Mouse (Mus musculus): ENCODE results near the gene Rad9b. TPM values are rescaled to one million over a fixed set of nuclear protein-coding genes. Genes with fewer than 3 reads are reported as not detected.
A peak's percentile ranks its signal among the peaks of the same experiment; 100 is the strongest.

Rad9b gene
- polyA plus RNA-seq, 1 experiment from 2014 or later: 12.2 TPM

DNA sequence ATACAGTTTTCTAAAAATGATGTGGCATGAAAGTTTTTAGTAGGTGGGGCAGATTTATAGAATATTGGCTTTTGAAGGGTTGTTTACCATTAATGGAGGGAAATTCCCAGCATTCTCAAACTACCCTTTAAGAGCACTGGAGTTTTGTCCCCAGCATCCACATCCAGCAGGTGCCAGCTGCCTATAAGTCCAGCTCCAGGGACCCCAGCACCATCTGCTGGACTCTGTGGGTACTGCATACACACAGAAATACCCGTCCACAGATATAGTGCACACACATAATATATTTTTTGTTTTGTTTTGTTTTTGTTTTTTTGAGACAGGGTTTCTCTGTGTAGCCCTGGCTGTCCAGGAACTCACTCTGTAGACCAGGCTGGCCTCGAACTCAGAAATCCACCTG is 39.9 kb upstream of the Rad9b start:
- H3K4me2 ChIP-seq (replicated peaks; ENCODE audit: low read depth, low read length): no peak overlapping the region
- H3K36me3 ChIP-seq (ENCODE audit: control insufficient read depth, insufficient read depth, low read length): peaks cover 23% of the 10 kb centered on the region
- H3K9me3 ChIP-seq (ENCODE audit: control insufficient read depth, low read length): no peaks in the 10 kb centered on the region
- ATAC-seq (ENCODE audit: low FRiP score, low TSS enrichment): no peak
- no peak overlapping the region for H3K27ac ChIP-seq (ENCODE audit: low read depth, low read length)
- no peak overlapping the region for H3K4me3 ChIP-seq (ENCODE audit: low read length)
- H3K9ac ChIP-seq (ENCODE audit: low read depth, low read length): no peak overlapping the region
- H3K4me1 ChIP-seq (ENCODE audit: control insufficient read depth, insufficient read depth, low read length): peaks cover 7% of the 10 kb centered on the region; the same call in 1 of the 2 replicates
- WGBS: 59% methylated on average over 2 of the region's 2 CpGs
- H3K27me3 ChIP-seq (ENCODE audit: control insufficient read depth, insufficient read depth, low read length): no peaks in the 10 kb centered on the region

DNA sequence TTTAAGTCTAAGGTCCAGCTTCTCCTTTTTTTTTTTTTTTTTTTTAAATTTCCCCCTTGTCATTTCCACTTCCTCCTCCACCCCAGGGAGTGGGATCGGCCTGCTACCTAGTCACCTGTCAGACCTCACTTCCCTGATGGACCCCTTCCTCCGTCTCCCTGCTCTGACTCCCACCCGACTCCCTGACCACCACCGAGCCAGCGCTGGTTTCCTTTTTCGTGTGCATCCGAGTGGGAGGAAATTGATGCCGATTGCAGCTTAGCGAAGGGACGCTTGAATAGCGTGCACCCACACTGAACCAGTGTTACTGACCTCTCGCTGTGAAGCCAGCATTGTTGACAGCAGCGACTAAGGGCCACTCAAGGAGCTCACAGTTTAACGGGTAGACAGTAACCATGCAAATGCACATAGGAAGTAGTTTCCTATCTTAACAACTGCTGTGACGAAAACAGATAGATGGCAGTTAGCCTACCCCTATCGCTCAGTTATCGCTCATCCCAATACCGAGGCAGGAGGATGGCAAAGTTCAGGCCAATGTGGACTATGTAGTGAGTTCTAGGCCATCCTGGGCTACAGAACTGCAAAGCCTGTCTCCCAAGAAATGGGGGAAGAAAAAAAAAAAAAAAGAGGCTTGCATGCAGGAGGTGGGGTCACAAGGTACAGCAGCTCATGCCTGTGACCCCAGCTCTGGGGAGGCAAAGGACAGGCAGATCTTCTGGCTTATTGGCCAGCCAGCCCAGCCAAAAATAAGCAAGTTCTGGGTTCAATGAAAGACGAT is 38.4 kb upstream of the Rad9b start:
- H3K27me3 ChIP-seq (ENCODE audit: control insufficient read depth, insufficient read depth, low read length): no peaks in the 10 kb centered on the region
- WGBS: 14% methylated on average over 19 of the region's 19 CpGs
- H3K4me3 ChIP-seq (ENCODE audit: low read length): peak overlapping the region; percentile 88
- peak overlapping the region; percentile 42; the same call in 1 of the 2 replicates for H3K27ac ChIP-seq (ENCODE audit: low read depth, low read length)
- ATAC-seq (ENCODE audit: low FRiP score, low TSS enrichment): peak; percentile 80
- H3K4me2 ChIP-seq (replicated peaks; ENCODE audit: low read depth, low read length): peak overlapping the region; percentile 79
- no peaks in the 10 kb centered on the region for H3K9me3 ChIP-seq (ENCODE audit: control insufficient read depth, low read length)
- H3K36me3 ChIP-seq (ENCODE audit: control insufficient read depth, insufficient read depth, low read length): peaks cover 13% of the 10 kb centered on the region
- H3K4me1 ChIP-seq (ENCODE audit: control insufficient read depth, insufficient read depth, low read length): peaks cover 7% of the 10 kb centered on the region; the same call in 1 of the 2 replicates
- peak overlapping the region; percentile 89 for H3K9ac ChIP-seq (ENCODE audit: low read depth, low read length)

DNA sequence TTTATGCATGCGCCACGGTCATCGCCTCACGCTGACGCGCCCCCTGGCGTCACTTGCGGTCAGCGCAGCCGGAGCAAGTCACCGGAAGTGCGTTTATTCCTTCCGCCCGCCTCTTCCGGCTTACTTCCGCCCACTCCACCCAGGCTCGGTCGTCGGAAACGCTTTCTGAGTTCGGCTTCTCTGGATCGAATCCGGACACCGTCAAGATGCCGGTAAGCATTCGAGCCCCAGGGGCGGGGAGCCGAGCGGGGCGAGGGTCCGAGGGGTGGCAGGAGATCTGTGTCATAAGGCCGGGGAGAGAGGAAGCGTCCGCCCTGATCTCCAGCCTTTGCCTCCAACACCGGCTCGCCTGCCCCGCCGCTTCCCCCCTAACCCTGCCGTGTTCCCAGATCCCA is 37.8 kb upstream of the Rad9b start, which contains the start of gene Arpc3:
TSS of gene Arpc3 (plus strand) at position 93 of the 395 bp plus-strand sequence.
- WGBS: under 1% methylated on average over 39 of the region's 39 CpGs
- H3K27me3 ChIP-seq (ENCODE audit: control insufficient read depth, insufficient read depth, low read length): no peaks in the 10 kb centered on the region

DNA sequence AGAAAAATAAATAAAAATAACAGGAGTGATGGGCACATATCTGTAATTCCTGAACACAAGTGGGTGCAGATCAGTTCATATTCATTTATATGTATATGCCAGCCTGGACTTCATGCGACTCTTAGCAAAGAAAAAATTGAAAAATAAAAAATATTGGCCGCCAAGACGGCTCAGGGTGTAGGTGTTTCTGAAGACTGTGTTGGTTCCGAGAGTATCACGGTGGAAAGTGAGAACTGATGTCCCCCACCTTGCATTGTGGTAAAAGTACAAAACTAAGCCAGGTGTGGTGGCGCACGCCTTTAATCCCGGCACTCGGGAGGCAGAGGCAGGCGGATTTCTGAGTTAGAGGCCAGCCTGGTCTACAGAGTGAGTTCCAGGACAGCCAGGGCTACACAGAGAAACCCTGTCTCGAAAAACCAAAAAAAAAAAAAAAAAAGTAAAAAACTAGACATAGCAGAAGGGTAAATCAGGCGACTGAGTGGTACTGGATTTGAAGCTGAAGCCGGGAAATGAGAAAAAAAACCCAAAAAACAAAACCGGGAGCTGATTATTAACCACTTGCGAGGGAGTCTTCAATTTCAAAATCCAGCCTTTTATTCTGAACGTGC is 37.2 kb upstream of the Rad9b start:
- Histone ChIP-seq H3K4me3 (ENCODE audit: low read length) (peak overlapping the region; percentile 88), H3K27me3 (ENCODE audit: control insufficient read depth, insufficient read depth, low read length) (no peaks in the 10 kb centered on the region), H3K36me3 (ENCODE audit: control insufficient read depth, insufficient read depth, low read length) (0 out of 2 replicates have a peak, but pooled peaks cover 3% of the 10 kb centered on the region), H3K9ac (ENCODE audit: low read depth, low read length) (no peak overlapping the region), H3K27ac (ENCODE audit: low read depth, low read length) (no peak overlapping the region), H3K4me2 (replicated peaks; ENCODE audit: low read depth, low read length) (peak overlapping the region; percentile 79), H3K9me3 (ENCODE audit: control insufficient read depth, low read length) (no peaks in the 10 kb centered on the region), H3K4me1 (ENCODE audit: control insufficient read depth, insufficient read depth, low read length) (peaks cover 7% of the 10 kb centered on the region; the same call in 1 of the 2 replicates)
- no peak for ATAC-seq (ENCODE audit: low FRiP score, low TSS enrichment)
- 54% methylated on average over 15 of the region's 16 CpGs for WGBS

More for the DNA sequence above, 37.8 kb upstream of the Rad9b start, which contains the start of gene Arpc3:
- peak within 1 kb of the TSS; percentile 79 for H3K4me2 ChIP-seq (replicated peaks; ENCODE audit: low read depth, low read length)
- H3K4me3 ChIP-seq (ENCODE audit: low read length): peak within 1 kb of the TSS; percentile 88
- no peaks in the 10 kb centered on the region for H3K9me3 ChIP-seq (ENCODE audit: control insufficient read depth, low read length)
- peak within 1 kb of the TSS; percentile 42; the same call in 1 of the 2 replicates for H3K27ac ChIP-seq (ENCODE audit: low read depth, low read length)
- H3K4me1 ChIP-seq (ENCODE audit: control insufficient read depth, insufficient read depth, low read length): peaks cover 7% of the 10 kb centered on the region; the same call in 1 of the 2 replicates
- peak within 1 kb of the TSS; percentile 89 for H3K9ac ChIP-seq (ENCODE audit: low read depth, low read length)
- H3K36me3 ChIP-seq (ENCODE audit: control insufficient read depth, insufficient read depth, low read length): peaks cover 6% of the 10 kb centered on the region
- peak; percentile 81 for ATAC-seq (ENCODE audit: low FRiP score, low TSS enrichment)

DNA sequence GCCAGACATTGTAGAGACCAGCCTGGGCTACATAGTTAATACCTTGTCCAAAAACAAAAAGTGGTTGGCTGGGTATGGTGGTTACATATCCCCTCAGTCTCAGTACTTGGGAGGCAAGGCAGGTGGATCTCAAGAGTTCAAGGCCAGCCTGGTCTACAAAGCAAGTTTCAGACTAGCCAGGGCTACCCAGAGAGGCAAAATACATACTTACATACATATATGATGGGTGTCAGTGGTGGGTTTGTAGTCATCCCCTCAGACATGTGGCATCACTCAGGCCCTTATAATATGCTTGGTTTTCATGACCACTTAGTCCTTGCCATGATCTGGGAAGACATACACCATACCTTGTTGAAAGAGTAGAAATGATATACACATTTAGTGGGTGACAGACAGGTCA is 36.6 kb upstream of the Rad9b start:
- H3K4me3 ChIP-seq (ENCODE audit: low read length): no peak overlapping the region
- no peaks in the 10 kb centered on the region for H3K9me3 ChIP-seq (ENCODE audit: control insufficient read depth, low read length)
- no peak overlapping the region for H3K27ac ChIP-seq (ENCODE audit: low read depth, low read length)
- no peak overlapping the region for H3K4me2 ChIP-seq (replicated peaks; ENCODE audit: low read depth, low read length)
- H3K27me3 ChIP-seq (ENCODE audit: control insufficient read depth, insufficient read depth, low read length): no peaks in the 10 kb centered on the region
- 0 out of 2 replicates have a peak, but pooled peaks cover 3% of the 10 kb centered on the region for H3K36me3 ChIP-seq (ENCODE audit: control insufficient read depth, insufficient read depth, low read length)
- no peak for ATAC-seq (ENCODE audit: low FRiP score, low TSS enrichment)
- peaks cover 7% of the 10 kb centered on the region; the same call in 1 of the 2 replicates for H3K4me1 ChIP-seq (ENCODE audit: control insufficient read depth, insufficient read depth, low read length)
- H3K9ac ChIP-seq (ENCODE audit: low read depth, low read length): no peak overlapping the region

DNA sequence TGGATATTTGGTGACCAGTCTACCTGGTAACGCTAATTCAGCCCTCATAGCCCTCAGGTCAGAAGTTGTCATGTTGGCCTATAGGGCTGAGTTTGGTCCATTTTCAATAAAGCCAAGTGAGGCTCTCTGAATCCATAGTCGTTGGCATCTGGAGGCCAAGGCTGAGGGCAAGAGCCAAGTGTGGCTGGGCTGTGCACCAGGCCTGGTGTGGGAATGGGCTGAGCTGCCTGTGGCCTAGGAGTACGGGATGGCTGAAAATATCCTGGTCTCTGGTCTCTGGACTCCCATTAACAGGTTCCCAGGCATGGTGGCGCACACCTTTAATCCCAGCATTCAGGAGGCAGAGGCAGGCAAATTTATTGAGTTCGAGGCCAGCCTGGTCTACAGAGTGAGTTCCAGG is 36.0 kb upstream of the Rad9b start:
- Histone ChIP-seq H3K4me1 (ENCODE audit: control insufficient read depth, insufficient read depth, low read length) (peaks cover 7% of the 10 kb centered on the region; the same call in 1 of the 2 replicates), H3K27me3 (ENCODE audit: control insufficient read depth, insufficient read depth, low read length) (no peaks in the 10 kb centered on the region), H3K9ac (ENCODE audit: low read depth, low read length) (no peak overlapping the region), H3K4me3 (ENCODE audit: low read length) (no peak overlapping the region), H3K4me2 (replicated peaks; ENCODE audit: low read depth, low read length) (no peak overlapping the region), H3K27ac (ENCODE audit: low read depth, low read length) (no peak overlapping the region), H3K9me3 (ENCODE audit: control insufficient read depth, low read length) (no peaks in the 10 kb centered on the region), H3K36me3 (ENCODE audit: control insufficient read depth, insufficient read depth, low read length) (0 out of 2 replicates have a peak, but pooled peaks cover 3% of the 10 kb centered on the region)
- WGBS: 91% methylated on average over 5 of the region's 5 CpGs
- no peak for ATAC-seq (ENCODE audit: low FRiP score, low TSS enrichment)

DNA sequence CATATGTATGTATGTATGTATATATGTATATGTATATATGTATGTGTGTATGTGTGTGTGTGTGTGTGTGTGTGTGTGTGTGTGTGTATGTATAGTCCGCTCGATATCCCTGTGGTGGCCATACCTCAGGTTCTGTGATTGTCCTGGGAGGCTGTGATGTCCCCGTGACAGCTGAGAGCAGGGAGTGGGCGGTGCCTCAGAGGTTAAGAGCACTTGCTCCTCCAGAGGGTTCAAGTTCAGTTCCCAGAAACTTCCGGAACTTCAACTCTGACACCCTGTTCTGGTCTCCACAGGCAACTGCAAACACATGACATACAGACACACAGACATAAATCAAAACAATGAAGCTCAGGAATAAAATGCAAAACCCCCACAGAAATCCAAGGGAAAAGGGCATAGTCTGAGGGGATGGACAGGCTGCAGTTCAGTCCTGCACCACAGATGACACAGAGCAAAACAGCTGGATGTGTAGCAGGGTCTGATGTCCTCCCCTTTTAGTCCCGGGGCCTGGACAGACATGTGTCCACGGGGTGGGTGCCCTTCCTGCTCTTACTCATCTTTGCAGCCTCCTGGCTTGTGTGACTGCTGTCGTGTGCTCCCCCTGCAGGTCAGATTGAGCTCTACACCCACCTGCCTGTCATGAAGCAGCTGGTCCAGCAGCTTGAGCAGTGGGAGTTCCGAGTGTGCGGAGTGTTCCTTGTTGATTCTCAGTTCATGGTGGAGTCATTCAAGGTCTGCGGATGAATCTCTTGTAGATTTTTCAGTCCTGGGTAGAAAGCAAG is 25.5 kb upstream of the Rad9b start:
- Histone ChIP-seq H3K27me3 (ENCODE audit: control insufficient read depth, insufficient read depth, low read length) (no peaks in the 10 kb centered on the region), H3K4me2 (replicated peaks; ENCODE audit: low read depth, low read length) (no peak overlapping the region), H3K9ac (ENCODE audit: low read depth, low read length) (no peak overlapping the region), H3K4me3 (ENCODE audit: low read length) (no peak overlapping the region), H3K36me3 (ENCODE audit: control insufficient read depth, insufficient read depth, low read length) (peaks cover 49% of the 10 kb centered on the region), H3K9me3 (ENCODE audit: control insufficient read depth, low read length) (no peaks in the 10 kb centered on the region), H3K27ac (ENCODE audit: low read depth, low read length) (no peak overlapping the region), H3K4me1 (ENCODE audit: control insufficient read depth, insufficient read depth, low read length) (no peaks in the 10 kb centered on the region)
- WGBS: 56% methylated on average over 11 of the region's 11 CpGs
- peak; percentile 78 for ATAC-seq (ENCODE audit: low FRiP score, low TSS enrichment)

DNA sequence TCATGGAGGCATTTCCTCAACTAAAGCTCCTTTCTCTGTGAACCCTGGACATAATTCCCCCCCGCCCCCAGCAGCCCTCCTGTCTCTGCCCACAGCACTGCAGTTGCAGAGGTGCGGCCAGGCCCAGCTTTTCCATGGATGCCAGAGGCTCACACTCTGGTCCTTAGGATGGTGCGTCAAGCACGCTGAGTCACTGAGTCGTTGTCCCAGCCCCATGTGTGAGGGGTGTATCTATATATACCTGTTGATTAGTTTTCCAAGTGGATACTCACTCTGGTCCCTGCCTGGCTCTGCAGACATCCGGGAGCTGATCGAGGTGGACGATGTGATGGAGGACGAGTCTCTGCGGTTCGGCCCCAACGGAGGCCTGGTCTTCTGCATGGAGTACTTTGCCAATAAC is 24.1 kb upstream of the Rad9b start:
- no peak overlapping the region for H3K27ac ChIP-seq (ENCODE audit: low read depth, low read length)
- H3K4me2 ChIP-seq (replicated peaks; ENCODE audit: low read depth, low read length): no peak overlapping the region
- no peak overlapping the region for H3K4me3 ChIP-seq (ENCODE audit: low read length)
- H3K36me3 ChIP-seq (ENCODE audit: control insufficient read depth, insufficient read depth, low read length): peaks cover 50% of the 10 kb centered on the region
- no peaks in the 10 kb centered on the region for H3K27me3 ChIP-seq (ENCODE audit: control insufficient read depth, insufficient read depth, low read length)
- H3K9me3 ChIP-seq (ENCODE audit: control insufficient read depth, low read length): no peaks in the 10 kb centered on the region
- H3K9ac ChIP-seq (ENCODE audit: low read depth, low read length): no peak overlapping the region
- WGBS: 96% methylated on average over 12 of the region's 12 CpGs
- ATAC-seq (ENCODE audit: low FRiP score, low TSS enrichment): no peak
- H3K4me1 ChIP-seq (ENCODE audit: control insufficient read depth, insufficient read depth, low read length): peaks cover 4% of the 10 kb centered on the region
